Mouse (Mus musculus): ENCODE results near the gene Spon2.

DNA sequence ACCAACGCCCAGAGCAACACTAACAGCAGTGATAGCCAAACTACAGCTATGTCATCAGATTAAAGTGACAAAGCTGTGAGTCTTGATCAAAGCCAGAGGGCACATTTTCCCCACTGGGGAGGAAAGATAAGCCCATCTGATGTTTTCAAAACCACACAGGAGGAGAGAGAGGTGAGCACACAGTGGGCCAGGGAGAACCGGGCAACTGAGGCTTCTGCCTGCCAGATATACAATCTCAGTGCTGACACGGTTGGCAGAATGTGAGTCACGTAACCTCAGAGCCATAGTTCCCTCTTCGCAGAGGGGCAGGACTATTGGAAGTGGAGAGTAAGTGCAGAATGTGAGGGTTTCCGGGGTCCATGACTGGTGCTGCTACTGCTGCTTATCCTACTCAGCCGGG, 24.7 kb downstream of the Spon2 start:
- TF ChIP-seq CTCF (IDR thresholded peaks at IDR 0.05; ENCODE audit: low read depth, low read length) = no peak
- TF ChIP-seq TAL1 (conservative IDR thresholded peaks at IDR 0.05; ENCODE audit: low read depth, low read length) = peak; percentile 60

All from G1E (cell line).